Mouse (Mus musculus) lung, postnatal 0 days (tissue): ENCODE measurements around the gene Wnt9b.

Experiments used
- CTCF ChIP-seq: IDR thresholded peaks from 2 replicates; pipeline ENCODE4 v1.5.1; 2016; ENCODE audit warnings: antibody characterized with exemption, mild to moderate bottlenecking
- EP300 ChIP-seq: IDR thresholded peaks from 2 replicates; pipeline ENCODE4 v1.6.1; 2016; ENCODE audit warnings: antibody characterized with exemption, mild to moderate bottlenecking, control low read depth

DNA sequence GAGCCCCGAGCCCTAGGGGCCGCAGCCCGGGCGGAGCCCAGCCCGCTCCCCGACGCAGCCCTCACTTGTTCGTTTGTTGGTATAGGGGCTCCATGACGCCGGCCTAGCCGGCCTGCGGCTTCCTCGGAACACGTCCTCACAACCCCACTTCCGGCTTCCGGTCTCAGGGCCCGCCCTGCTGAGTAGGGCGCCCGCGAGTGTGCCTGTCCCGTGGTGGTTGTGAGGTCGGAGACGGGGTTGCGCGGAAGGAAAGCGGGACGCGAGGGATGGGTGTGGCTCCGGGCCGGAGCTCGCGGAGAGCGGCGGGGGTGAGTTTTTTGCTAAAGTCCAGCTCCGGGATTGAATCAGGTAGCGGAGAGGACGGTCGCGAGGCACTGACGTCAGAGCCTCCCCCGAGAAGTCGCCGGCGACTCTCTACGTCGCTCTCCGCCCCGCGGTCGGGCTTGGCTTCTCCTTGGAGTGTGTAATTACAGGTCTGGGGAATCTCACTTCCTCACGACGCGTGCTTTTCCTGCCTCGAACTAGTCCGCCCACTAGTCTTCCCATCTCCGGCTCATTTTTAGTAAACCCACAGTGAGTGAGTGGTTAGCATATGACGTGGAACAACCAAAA is 52.0 kb downstream of the Wnt9b start, which contains the start of gene Gosr2:
- no peak; the same call in 1 of the 2 replicates for TF ChIP-seq CTCF
- TF ChIP-seq EP300, result peak; percentile 79
